Comparison of ENCODE assay signal across 8 mouse cellular contexts in genomic region chr2:36135887-36136286, GRCm38 (mm10). TPM values are rescaled to one million over a fixed set of nuclear protein-coding genes. Genes with fewer than 3 reads are reported as not detected.
DNase-seq lines count a peak whose midpoint lies in the region; ATAC-seq and TF ChIP-seq lines count a peak whose summit lies in the region.

No protein-coding gene starts in this region.

- H3K27ac ChIP-seq in embryonic facial prominence, embryonic 12.5 days = peak overlapping the region; percentile 75; the same call in 1 of the 2 replicates
- H3K27ac ChIP-seq in intestine, embryonic 16.5 days (ENCODE audit: low read length) = peak overlapping the region; percentile 92
- H3K27ac ChIP-seq in neural tube, embryonic 14.5 days (ENCODE audit: low read depth, low read length) = peak overlapping the region; percentile 74

- no peak for DNase-seq in lung, adult 2 months
- DNase-seq in lung, adult 18-20 months = no peak
- DNase-seq in thymus, adult 18-20 months = no peak
- DNase-seq in cerebellum, postnatal 36 days = no peak
- no peak for DNase-seq in ovary, postnatal 10 days (ENCODE audit: low spot score)

- WGBS in lung, adult 2 months = under 1% methylated on average over 4 of the region's 4 CpGs
- WGBS in embryonic facial prominence, embryonic 12.5 days = 1% methylated on average over 4 of the region's 4 CpGs
- WGBS in intestine, embryonic 16.5 days = under 1% methylated on average over 4 of the region's 4 CpGs
- WGBS in neural tube, embryonic 14.5 days = under 1% methylated on average over 4 of the region's 4 CpGs

- TF ChIP-seq POLR2A in lung, adult 2 months (IDR thresholded peaks at IDR 0.05; ENCODE audit: borderline replicate concordance, extremely low read depth, low read depth, low read length) = no peak

- peak overlapping the region; percentile 67 for H3K4me2 ChIP-seq in embryonic facial prominence, embryonic 12.5 days (replicated peaks)
- peak overlapping the region; percentile 78 for H3K4me2 ChIP-seq in intestine, embryonic 16.5 days (ENCODE audit: low read depth, low read length)
- H3K4me2 ChIP-seq in neural tube, embryonic 14.5 days (ENCODE audit: low read depth, low read length) = peak overlapping the region; percentile 79

- H3K4me3 ChIP-seq in lung, adult 2 months (replicated peaks; ENCODE audit: extremely low read depth, low read depth, low read length) = peak overlapping the region; percentile 86
- peak overlapping the region; percentile 68 for H3K4me3 ChIP-seq in embryonic facial prominence, embryonic 12.5 days
- peak overlapping the region; percentile 88 for H3K4me3 ChIP-seq in intestine, embryonic 16.5 days (ENCODE audit: low read length)
- peak overlapping the region; percentile 66 for H3K4me3 ChIP-seq in neural tube, embryonic 14.5 days (ENCODE audit: low read depth, low read length)

- peak overlapping the region; percentile 71 for H3K9ac ChIP-seq in embryonic facial prominence, embryonic 12.5 days
- peak overlapping the region; percentile 91 for H3K9ac ChIP-seq in intestine, embryonic 16.5 days (ENCODE audit: low read depth, low read length)
- peak overlapping the region; percentile 67 for H3K9ac ChIP-seq in neural tube, embryonic 14.5 days (replicated peaks; ENCODE audit: low read depth, low read length)

- peaks cover 29% of the 10 kb centered on the region for H3K36me3 ChIP-seq in embryonic facial prominence, embryonic 12.5 days
- H3K36me3 ChIP-seq in intestine, embryonic 16.5 days (ENCODE audit: control insufficient read depth, insufficient read depth, low read length) = peaks cover 7% of the 10 kb centered on the region
- peaks cover 14% of the 10 kb centered on the region for H3K36me3 ChIP-seq in neural tube, embryonic 14.5 days (ENCODE audit: control insufficient read depth, insufficient read depth, low read length)

- H3K27me3 ChIP-seq in embryonic facial prominence, embryonic 12.5 days = no peaks in the 10 kb centered on the region
- H3K27me3 ChIP-seq in intestine, embryonic 16.5 days (replicated peaks; ENCODE audit: control insufficient read depth, insufficient read depth, low read length) = no peaks in the 10 kb centered on the region
- no peaks in the 10 kb centered on the region for H3K27me3 ChIP-seq in neural tube, embryonic 14.5 days (ENCODE audit: control insufficient read depth, insufficient read depth, low read length)

- TF ChIP-seq CTCF in lung, adult 2 months (IDR thresholded peaks at IDR 0.05; ENCODE audit: insufficient read depth, low read length) = no peak

- H3K4me1 ChIP-seq in lung, adult 2 months (ENCODE audit: control insufficient read depth, insufficient read depth, low read length) = peaks cover 9% of the 10 kb centered on the region; the same call in 1 of the 2 replicates
- H3K4me1 ChIP-seq in embryonic facial prominence, embryonic 12.5 days = peaks cover 11% of the 10 kb centered on the region
- peaks cover 11% of the 10 kb centered on the region for H3K4me1 ChIP-seq in intestine, embryonic 16.5 days (ENCODE audit: control insufficient read depth, insufficient read depth, low read length)
- peaks cover 6% of the 10 kb centered on the region; the same call in 1 of the 2 replicates for H3K4me1 ChIP-seq in neural tube, embryonic 14.5 days (ENCODE audit: control insufficient read depth, insufficient read depth, low read length)

- ATAC-seq in embryonic facial prominence, embryonic 12.5 days (ENCODE audit: insufficient number of reproducible peaks, insufficient read depth, low FRiP score, low TSS enrichment) = no peak
- no peak for ATAC-seq in intestine, embryonic 16.5 days
- no peak for ATAC-seq in neural tube, embryonic 14.5 days (ENCODE audit: low read depth)

- no peaks in the 10 kb centered on the region for H3K9me3 ChIP-seq in embryonic facial prominence, embryonic 12.5 days
- H3K9me3 ChIP-seq in intestine, embryonic 16.5 days (ENCODE audit: control insufficient read depth, low read length) = no peaks in the 10 kb centered on the region
- no peaks in the 10 kb centered on the region for H3K9me3 ChIP-seq in neural tube, embryonic 14.5 days (ENCODE audit: control insufficient read depth, low read length)

RNA-seq across cellular contexts. Expression of gene Mrrf, which starts 0.3 kb away (rescaled TPM):
- polyA plus RNA-seq in lung, adult 2 months (2012; rRNA removed) = 18.2 and 24.5 TPM in 2 replicates
- polyA plus RNA-seq in embryonic facial prominence, embryonic 12.5 days (2016; fragmentation: Nextera tagmentation; extraction: Ambion mirVana) = 24.5 and 29.1 TPM in 2 replicates
- polyA plus RNA-seq in intestine, embryonic 16.5 days (2015; fragmentation: Nextera tagmentation; extraction: Ambion mirVana) = 32.3 TPM in 2 replicates
- polyA plus RNA-seq in neural tube, embryonic 14.5 days (2014; fragmentation: Nextera tagmentation; extraction: Ambion mirVana) = 24.8 and 30.4 TPM in 2 replicates

RNA-seq across cellular contexts. Expression of gene Rbm18, which starts 0.7 kb away (rescaled TPM):
- 10.6 and 14.5 TPM in 2 replicates for polyA plus RNA-seq in lung, adult 2 months (2012; rRNA removed)
- polyA plus RNA-seq in embryonic facial prominence, embryonic 12.5 days (2016; fragmentation: Nextera tagmentation; extraction: Ambion mirVana) = 96.2 and 96.3 TPM in 2 replicates
- polyA plus RNA-seq in intestine, embryonic 16.5 days (2015; fragmentation: Nextera tagmentation; extraction: Ambion mirVana) = 45.4 and 49.3 TPM in 2 replicates
- 138 and 145 TPM in 2 replicates for polyA plus RNA-seq in neural tube, embryonic 14.5 days (2014; fragmentation: Nextera tagmentation; extraction: Ambion mirVana)

RNA-seq across cellular contexts. Expression of gene Lhx6, which starts 30.7 kb away (rescaled TPM):
- 1.8 and 3.6 TPM in 2 replicates for polyA plus RNA-seq in lung, adult 2 months (2012; rRNA removed)
- 15.5 and 22.3 TPM in 2 replicates for polyA plus RNA-seq in embryonic facial prominence, embryonic 12.5 days (2016; fragmentation: Nextera tagmentation; extraction: Ambion mirVana)
- polyA plus RNA-seq in intestine, embryonic 16.5 days (2015; fragmentation: Nextera tagmentation; extraction: Ambion mirVana) = 0.98 TPM in 2 replicates
- polyA plus RNA-seq in neural tube, embryonic 14.5 days (2014; fragmentation: Nextera tagmentation; extraction: Ambion mirVana) = 1.6 TPM in 1 of 2 replicates, not detected in the other
